Mouse (Mus musculus) heart, embryonic 14.5 days (tissue): Measurements from ENCODE around the gene Hsd17b13. TPM values are rescaled to one million over a fixed set of nuclear protein-coding genes. Genes with fewer than 3 reads are reported as not detected.
"Not testable (repeated sequence)": the region's sequence is repeated elsewhere in the genome, so short reads cannot be mapped to it uniquely, and the experiment has no call there.

Source experiments
- ATAC-seq: fragments of 200-750 bp; cut with Nextera tagmentation; 2 replicates; pipeline ENCODE4 v1.8.0; 2017; ENCODE audit warnings: low read depth, moderate TSS enrichment; ENCODE audit not compliant: insufficient number of reproducible peaks, insufficient read depth, low FRiP score
- H3K27ac ChIP-seq, 2 experiments: fragments of 200-500 bp in 1 of 2; fragments of 300-500 bp in 1 of 2; sonication (generic) in 1 of 2; replicated peaks in 1 of 2; 2 replicates each; pipeline ENCODE4 v1.5.1; 2012 to 2014; ENCODE audit warnings: low read depth in 2 of 2, low read length in 2 of 2, control low read depth in 1 of 2, mild to moderate bottlenecking in 1 of 2, mixed read lengths in 1 of 2; ENCODE audit not compliant: control insufficient read depth in 1 of 2, insufficient read depth in 1 of 2
- H3K27me3 ChIP-seq: fragments of 300-500 bp; sonication (generic); 2 replicates; pipeline ENCODE4 v1.6.1; 2014; ENCODE audit warnings: mild to moderate bottlenecking, low read length, control low read depth; ENCODE audit not compliant: control insufficient read depth, insufficient read depth
- H3K36me3 ChIP-seq: fragments of 300-500 bp; sonication (generic); 2 replicates; pipeline ENCODE4 v1.6.1; 2014; ENCODE audit warnings: mild to moderate bottlenecking, control low read depth, low read length, mixed read lengths; ENCODE audit not compliant: control insufficient read depth, insufficient read depth
- H3K4me1 ChIP-seq, 2 experiments: fragments of 200-500 bp in 1 of 2; fragments of 300-500 bp in 1 of 2; sonication (generic) in 1 of 2; 2 replicates each; pipeline ENCODE4 v1.6.1; 2012 to 2014; ENCODE audit warnings: low read length in 2 of 2, control low read depth in 1 of 2, mixed read lengths in 1 of 2; ENCODE audit not compliant: control insufficient read depth in 2 of 2, insufficient read depth in 2 of 2
- H3K4me2 ChIP-seq: fragments of 300-500 bp; sonication (generic); 2 replicates; pipeline ENCODE4 v1.6.1; 2014; ENCODE audit warnings: mild to moderate bottlenecking, low read length
- H3K4me3 ChIP-seq, 2 experiments: fragments of 200-500 bp in 1 of 2; fragments of 300-500 bp in 1 of 2; sonication (generic) in 1 of 2; 2 replicates each; pipeline ENCODE4 v1.5.1; 2012 to 2014; ENCODE audit warnings: low read length in 2 of 2, mild to moderate bottlenecking in 2 of 2, control low read depth in 1 of 2, low read depth in 1 of 2, moderate library complexity in 1 of 2; ENCODE audit not compliant: control insufficient read depth in 1 of 2, insufficient read depth in 1 of 2
- H3K9ac ChIP-seq: fragments of 300-500 bp; sonication (generic); 2 replicates; pipeline ENCODE4 v1.6.1; 2014; ENCODE audit warnings: mild to moderate bottlenecking, low read length
- H3K9me3 ChIP-seq: fragments of 300-500 bp; sonication (generic); 2 replicates; pipeline ENCODE4 v1.6.1; 2016; ENCODE audit warnings: low read length, control low read depth; ENCODE audit not compliant: control insufficient read depth
- WGBS: fragments of 180-500 bp; shearing (Covaris S2); extraction: QIAGEN DNeasy Blood & Tissue Kit; methylation state at CpG from one replicate; pipeline ENCODE4 v1.1.7; 2014; 5-methylcytosine and 5-hydroxymethylcytosine counted together
- polyA plus RNA-seq: library from polyadenylated mRNA; unstranded; fragments of >200 nt; fragmentation: Nextera tagmentation; extraction: Ambion mirVana; gene quantifications from 2 replicates; pipeline ENCODE4 v1.2.1, GENCODE M21; 2014

The Hsd17b13 gene
- polyA plus RNA-seq, 1 experiment from 2014 or later, result not detected

DNA sequence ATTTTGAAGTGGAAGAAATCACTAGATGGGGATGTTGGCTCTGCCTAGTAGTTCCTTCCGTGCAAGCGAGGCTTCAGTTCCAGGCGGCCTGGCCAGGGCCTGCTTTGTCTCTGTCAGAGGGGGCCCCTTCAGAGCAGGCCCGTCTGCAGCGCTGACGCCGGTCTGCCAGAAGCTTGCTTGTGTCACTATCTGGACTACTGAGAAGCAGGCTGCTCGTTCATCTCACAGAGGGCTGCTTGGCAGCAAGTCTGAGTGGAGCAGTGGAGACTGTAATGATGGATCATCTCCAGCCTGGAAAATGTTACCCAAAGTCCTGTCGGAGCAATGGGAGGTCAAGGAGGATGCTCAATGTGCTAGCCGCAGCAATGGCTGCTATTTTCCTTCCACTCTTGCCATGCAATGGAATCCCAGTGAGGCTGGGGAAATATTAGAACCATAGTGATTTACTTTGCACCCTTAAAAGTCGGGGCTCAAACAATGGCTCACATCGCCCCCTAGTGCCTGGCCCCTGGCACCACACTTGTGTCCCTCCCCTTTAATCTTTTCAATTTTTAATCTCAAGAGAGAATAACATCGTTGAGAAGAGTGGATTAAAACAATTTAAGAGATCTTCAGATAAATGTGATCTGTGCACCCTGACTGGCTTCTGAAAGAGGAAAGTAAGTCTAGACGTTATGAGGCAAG lies 40.2 kb downstream of the Hsd17b13 start:
- Histone ChIP-seq H3K9me3 (no peaks in the 10 kb centered on the region), H3K4me1 (peaks cover 7 to 18% of the 10 kb centered on the region in 2 experiments), H3K9ac (no peak overlapping the region), H3K27ac (peak overlapping the region; percentile 74 to 78), H3K36me3 (no peaks in the 10 kb centered on the region), H3K4me3 (no peak overlapping the region; a peak in 1 of 4 replicates), H3K27me3 (no peaks in the 10 kb centered on the region), H3K4me2 (0 out of 2 replicates have a peak overlapping the region, but pooled peaks have one; percentile 0)
- ATAC-seq, result peak; percentile 84
- WGBS, result 27% methylated on average over 14 of the region's 14 CpGs

DNA sequence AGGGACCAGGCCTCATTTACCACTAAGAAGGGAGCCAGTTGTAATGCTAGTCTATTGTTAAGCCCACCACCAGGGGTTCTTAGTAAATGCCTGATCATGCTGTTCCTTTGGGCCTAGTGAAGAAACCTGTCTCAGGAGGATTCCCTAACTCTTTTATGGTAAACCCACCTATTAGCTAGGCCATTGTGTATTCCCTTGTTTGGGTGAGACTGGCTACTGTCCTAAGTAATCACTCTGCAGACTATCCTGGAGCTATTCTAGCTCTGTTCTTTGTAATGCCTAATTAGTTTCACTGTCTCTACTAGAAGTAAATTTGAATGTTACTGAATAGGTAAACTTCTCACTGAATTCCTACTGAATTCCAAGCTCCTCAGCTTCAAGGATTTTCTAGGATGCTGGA lies 45.3 kb downstream of the Hsd17b13 start:
- H3K9ac ChIP-seq, H3K4me2 ChIP-seq, H3K27ac ChIP-seq, H3K4me1 ChIP-seq, ATAC-seq, H3K36me3 ChIP-seq, H3K9me3 ChIP-seq, H3K4me3 ChIP-seq, H3K27me3 ChIP-seq: not testable (repeated sequence)

DNA sequence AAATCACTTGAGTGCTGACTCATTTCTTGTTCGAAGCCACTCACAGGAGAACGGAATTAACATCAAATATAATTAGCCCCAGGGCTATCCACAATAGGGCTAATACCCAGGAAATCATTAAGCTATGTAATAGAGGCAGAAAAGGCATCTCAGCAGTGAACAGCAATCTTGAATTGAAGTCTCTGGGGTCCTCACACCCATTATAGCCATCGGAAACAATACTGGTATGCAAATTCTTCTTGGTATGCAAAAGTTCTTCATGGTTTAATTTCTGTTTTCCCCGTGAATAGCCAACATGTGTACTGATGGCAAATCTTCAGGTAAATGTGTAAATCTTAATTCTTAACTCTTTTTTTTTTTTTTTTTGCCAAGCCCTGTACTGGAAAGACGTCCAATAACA lies 46.7 kb downstream of the Hsd17b13 start:
- 78% methylated on average over 5 of the region's 5 CpGs for WGBS
- no peak for ATAC-seq
- no peak overlapping the region for H3K27ac ChIP-seq
- H3K4me2 ChIP-seq, result no peak overlapping the region
- no peaks in the 10 kb centered on the region for H3K27me3 ChIP-seq
- no peak overlapping the region for H3K4me3 ChIP-seq
- H3K9me3 ChIP-seq, result no peaks in the 10 kb centered on the region
- H3K36me3 ChIP-seq, result no peaks in the 10 kb centered on the region
- H3K9ac ChIP-seq, result no peak overlapping the region
- peaks cover 3 to 4% of the 10 kb centered on the region in 2 experiments; a peak in 2 of 4 replicates for H3K4me1 ChIP-seq

DNA sequence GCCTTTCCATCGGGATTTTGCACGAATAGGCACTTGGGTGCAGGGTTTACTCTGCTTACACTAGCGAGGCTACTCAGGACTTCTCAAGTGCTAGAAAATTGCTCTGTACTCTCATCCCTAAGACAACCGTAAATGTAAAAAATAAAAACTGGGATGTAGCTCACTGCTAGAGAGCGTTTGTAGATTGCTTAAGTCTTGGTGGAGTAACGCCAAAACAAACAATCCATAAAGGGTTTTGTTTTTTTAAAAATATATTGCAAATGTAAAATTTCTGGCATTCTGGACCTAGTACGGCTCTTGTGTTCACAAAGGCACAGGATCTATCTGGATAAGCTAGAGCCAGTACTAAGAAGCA lies 49.0 kb downstream of the Hsd17b13 start:
- H3K36me3 ChIP-seq, result no peaks in the 10 kb centered on the region
- H3K9ac ChIP-seq, result no peak overlapping the region
- ATAC-seq, result no peak
- peaks cover 3 to 4% of the 10 kb centered on the region in 2 experiments; a peak in 2 of 4 replicates for H3K4me1 ChIP-seq
- WGBS, result 73% methylated on average over 7 of the region's 7 CpGs
- no peaks in the 10 kb centered on the region for H3K9me3 ChIP-seq
- H3K27ac ChIP-seq, result peak overlapping the region in 1 of 2 experiments; percentile 44; a peak in 1 of 4 replicates
- H3K27me3 ChIP-seq, result no peaks in the 10 kb centered on the region
- H3K4me3 ChIP-seq, result peak overlapping the region in 1 of 2 experiments; percentile 33; a peak in 1 of 4 replicates
- peak overlapping the region; percentile 66; the same call in 1 of the 2 replicates for H3K4me2 ChIP-seq

DNA sequence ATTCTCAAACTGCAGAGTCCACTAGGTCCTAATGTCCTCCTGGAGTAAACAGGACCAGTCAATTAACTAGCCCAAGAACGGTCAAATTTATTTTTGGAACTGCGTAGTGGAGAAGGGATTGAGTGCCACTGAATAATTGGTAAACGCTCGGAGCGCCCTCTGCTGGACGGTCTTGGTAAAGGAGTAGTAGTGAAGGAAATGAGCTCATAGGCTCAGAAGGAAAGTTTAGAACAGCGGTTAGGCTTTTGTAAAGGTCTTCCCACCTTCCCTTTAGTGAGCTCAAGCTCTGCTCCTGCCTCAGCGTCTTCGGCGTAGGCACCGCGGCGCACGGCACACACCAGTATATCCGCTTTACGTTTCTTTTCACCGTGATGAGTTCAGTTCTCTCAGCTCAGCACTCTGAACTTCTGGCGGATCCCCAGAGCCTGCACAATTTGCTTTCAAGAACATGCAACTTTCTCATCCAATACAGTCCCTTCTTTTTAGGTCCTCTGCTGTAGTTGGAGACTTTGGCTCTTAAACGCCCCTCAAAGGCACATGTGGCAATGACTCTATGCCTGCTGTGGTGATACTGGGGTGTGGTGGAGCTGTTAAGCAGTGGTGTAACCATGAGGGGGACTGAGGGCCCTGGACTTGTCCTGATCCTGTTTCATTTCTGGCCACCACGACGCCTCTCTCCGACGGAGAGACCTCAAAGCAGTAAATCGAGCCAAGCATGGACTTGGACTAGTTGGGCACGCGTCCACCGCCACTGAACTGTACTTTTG lies 49.6 kb downstream of the Hsd17b13 start:
- no peaks in the 10 kb centered on the region for H3K36me3 ChIP-seq
- H3K27ac ChIP-seq, result peak overlapping the region; percentile 44 to 59; a peak in 3 of 4 replicates
- H3K4me2 ChIP-seq, result peak overlapping the region; percentile 66
- peak overlapping the region; percentile 75 for H3K9ac ChIP-seq
- peaks cover 3 to 4% of the 10 kb centered on the region in 2 experiments; a peak in 2 of 4 replicates for H3K4me1 ChIP-seq
- H3K4me3 ChIP-seq, result peak overlapping the region; percentile 33 to 39
- WGBS, result 23% methylated on average over 27 of the region's 27 CpGs
- ATAC-seq, result 0 out of 2 replicates have a peak, but pooled peaks have one; percentile 50
- no peaks in the 10 kb centered on the region for H3K9me3 ChIP-seq
- H3K27me3 ChIP-seq, result no peaks in the 10 kb centered on the region

DNA sequence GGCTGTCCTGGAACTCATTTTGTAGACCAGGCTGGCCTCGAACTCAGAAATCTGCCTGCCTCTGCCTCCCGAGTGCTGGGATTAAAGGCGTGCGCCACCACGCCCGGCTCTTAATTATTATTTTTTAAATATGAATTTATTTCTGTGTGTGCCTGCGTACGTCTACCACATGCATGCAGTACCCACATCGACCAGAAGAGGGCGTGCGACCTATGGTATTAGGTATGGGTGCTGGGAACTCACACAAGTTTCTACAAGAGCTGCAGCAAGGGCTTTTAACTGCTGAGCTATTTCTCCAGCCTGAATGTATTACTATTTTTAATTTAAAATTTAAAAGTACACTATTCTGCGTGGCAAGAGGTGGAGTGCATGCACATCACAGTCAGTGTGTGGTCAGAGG lies 50.8 kb downstream of the Hsd17b13 start:
- WGBS, result 69% methylated on average over 12 of the region's 12 CpGs
- Histone ChIP-seq H3K36me3 (no peaks in the 10 kb centered on the region), H3K27me3 (no peaks in the 10 kb centered on the region), H3K4me2 (no peak overlapping the region), H3K27ac (no peak overlapping the region), H3K4me1 (peaks cover 3 to 4% of the 10 kb centered on the region in 2 experiments; a peak in 2 of 4 replicates), H3K9me3 (no peaks in the 10 kb centered on the region), H3K4me3 (no peak overlapping the region), H3K9ac (no peak overlapping the region)
- ATAC-seq, result no peak

DNA sequence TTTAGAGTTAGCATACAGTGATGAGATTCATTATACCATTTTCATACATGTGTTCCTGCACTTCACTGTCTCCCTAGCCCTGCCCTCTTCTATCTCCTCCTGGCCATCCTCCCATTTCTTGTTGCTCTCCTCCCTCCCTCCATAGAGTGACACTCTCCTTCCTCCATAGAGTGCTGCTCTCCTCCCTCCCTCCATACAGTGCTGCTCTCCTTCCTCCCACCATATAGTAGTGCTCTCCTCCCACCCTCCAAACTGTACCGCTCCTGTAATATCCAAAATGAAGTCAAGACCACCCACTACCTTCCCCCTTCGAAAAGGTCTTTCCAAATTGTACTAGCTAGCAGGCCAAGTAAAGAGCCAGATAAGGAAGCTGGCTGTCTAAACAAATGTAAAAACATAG lies 53.5 kb downstream of the Hsd17b13 start:
- Histone ChIP-seq H3K36me3 (no peaks in the 10 kb centered on the region), H3K27me3 (no peaks in the 10 kb centered on the region), H3K27ac (no peak overlapping the region), H3K4me1 (peaks cover 3 to 4% of the 10 kb centered on the region in 2 experiments; a peak in 2 of 4 replicates), H3K9me3 (no peaks in the 10 kb centered on the region), H3K9ac (no peak overlapping the region), H3K4me2 (no peak overlapping the region), H3K4me3 (no peak overlapping the region)
- WGBS, result 84% methylated on average over 2 of the region's 2 CpGs
- no peak for ATAC-seq
